Mouse (Mus musculus) stomach, postnatal 0 days (tissue): ENCODE data around the gene Sec22b. TPM values are rescaled to one million over a fixed set of nuclear protein-coding genes. Genes with fewer than 3 reads are reported as not detected.

Experiments used
- ATAC-seq: fragments of 200-750 bp; cut with Nextera tagmentation; 2 replicates; pipeline ENCODE4 v1.8.0; 2017; ENCODE audit not compliant: low FRiP score, low TSS enrichment
- DNase-seq: peaks from one replicate; pipeline ENCODE4 v3.0.0-alpha.2; 2016; ENCODE audit warnings: low spot score
- H3K27ac ChIP-seq: fragments of 300-500 bp; sonication (generic); replicated peaks from 2 replicates; pipeline ENCODE4 v1.5.1; 2014; ENCODE audit warnings: mild to moderate bottlenecking, control low read depth
- H3K27me3 ChIP-seq: fragments of 300-500 bp; sonication (generic); 2 replicates; pipeline ENCODE4 v1.6.1; 2014; ENCODE audit warnings: low read length; ENCODE audit not compliant: control insufficient read depth, insufficient read depth
- H3K36me3 ChIP-seq: fragments of 300-500 bp; sonication (generic); 2 replicates; pipeline ENCODE4 v1.6.1; 2014; ENCODE audit warnings: low read length, mixed read lengths; ENCODE audit not compliant: control insufficient read depth, insufficient read depth
- H3K4me1 ChIP-seq: fragments of 300-500 bp; sonication (generic); replicated peaks from 2 replicates; pipeline ENCODE4 v1.6.1; 2014; ENCODE audit warnings: antibody characterized with exemption; ENCODE audit not compliant: control insufficient read depth, insufficient read depth
- H3K4me2 ChIP-seq: fragments of 300-500 bp; sonication (generic); replicated peaks from 2 replicates; pipeline ENCODE4 v1.6.1; 2014; ENCODE audit warnings: low read depth, mild to moderate bottlenecking, control low read depth, moderate library complexity
- H3K4me3 ChIP-seq: fragments of 300-500 bp; sonication (generic); 2 replicates; pipeline ENCODE4 v1.5.1; 2014; ENCODE audit warnings: low read depth, low read length, control low read depth
- H3K9ac ChIP-seq: fragments of 300-500 bp; sonication (generic); 2 replicates; pipeline ENCODE4 v1.6.1; 2014; ENCODE audit warnings: mild to moderate bottlenecking, low read length, control low read depth, mixed read lengths
- H3K9me3 ChIP-seq: fragments of 300-500 bp; sonication (generic); 2 replicates; pipeline ENCODE4 v1.6.1; 2016; ENCODE audit warnings: low read length; ENCODE audit not compliant: control insufficient read depth
- CTCF ChIP-seq: IDR thresholded peaks from 2 replicates; pipeline ENCODE4 v1.5.1; 2016; ENCODE audit warnings: antibody characterized with exemption, low read depth, mild to moderate bottlenecking, moderate library complexity
- EP300 ChIP-seq: optimal IDR thresholded peaks from 2 replicates; pipeline ENCODE3; 2016; ENCODE audit warnings: antibody characterized with exemption
- WGBS: fragments of 180-500 bp; shearing (Covaris S2); extraction: QIAGEN DNeasy Blood & Tissue Kit; methylation state at CpG from one replicate; pipeline ENCODE4 v1.1.7; 2014; 5-methylcytosine and 5-hydroxymethylcytosine counted together
- polyA plus RNA-seq: library from polyadenylated mRNA; unstranded; fragments of >200 nt; fragmentation: Nextera tagmentation; extraction: Ambion mirVana; gene quantifications from 2 replicates; pipeline ENCODE4 v1.2.1, GENCODE M21; 2015

Gene Sec22b
- polyA plus RNA-seq, 1 experiment from 2014 or later = 90.6 TPM

GRCm38 (mm10) chr3:97934331-97935300 is 33.6 kb downstream of the Sec22b start:
- no peak overlapping the region for H3K27ac ChIP-seq
- ATAC-seq (no peak), DNase-seq (no peak)
- no peaks in the 10 kb centered on the region for H3K27me3 ChIP-seq
- H3K9ac ChIP-seq = no peak overlapping the region
- H3K9me3 ChIP-seq = no peaks in the 10 kb centered on the region
- no peak overlapping the region for H3K4me2 ChIP-seq
- H3K4me3 ChIP-seq = no peak overlapping the region
- 81% methylated on average over 6 of the region's 6 CpGs for WGBS
- no peaks in the 10 kb centered on the region for H3K4me1 ChIP-seq
- no peak; the same call in 1 of the 2 replicates for TF ChIP-seq CTCF
- no peak for TF ChIP-seq EP300
- H3K36me3 ChIP-seq = no peaks in the 10 kb centered on the region

DNA sequence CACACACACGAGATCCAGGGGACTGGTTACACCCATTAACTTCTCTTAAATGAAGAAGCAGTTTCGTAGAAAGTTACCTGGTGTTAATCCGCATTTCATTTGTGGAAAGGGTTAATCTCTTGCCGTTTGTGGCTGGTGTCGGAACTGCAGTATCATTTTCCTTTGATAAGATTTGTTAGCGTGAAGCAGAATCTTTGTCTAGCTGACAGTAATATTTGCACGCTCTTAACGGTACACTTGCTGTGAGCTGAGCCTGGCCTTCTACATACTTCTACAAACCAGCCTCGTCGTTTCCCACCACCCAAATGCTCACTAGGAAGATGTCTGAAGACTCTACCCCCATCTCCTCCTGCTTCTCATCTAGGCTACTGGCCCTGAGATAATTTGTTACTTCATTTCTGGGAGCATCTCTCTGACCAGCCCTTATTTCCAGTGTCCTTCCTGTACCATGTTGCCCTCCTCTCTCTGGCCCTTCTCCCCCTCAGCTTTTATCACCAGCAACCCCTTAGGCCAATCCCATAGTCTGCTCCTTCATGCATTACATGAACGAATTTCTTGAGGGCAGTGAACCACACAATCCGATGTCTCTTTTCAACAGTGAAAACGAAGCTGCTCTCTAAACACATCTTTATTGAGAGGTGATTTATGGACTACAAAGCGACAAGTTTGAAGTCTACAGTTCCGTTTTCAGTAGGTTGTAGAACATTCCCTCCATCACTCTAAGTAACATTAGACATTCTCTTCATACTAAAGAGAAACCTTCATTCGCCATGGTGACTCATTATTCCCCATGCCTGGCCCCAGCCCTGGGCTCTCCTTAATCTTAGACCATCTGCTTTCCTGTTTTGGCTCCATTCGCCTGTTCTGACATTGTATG is 36.3 kb downstream of the Sec22b start:
- peaks cover 5% of the 10 kb centered on the region for H3K4me1 ChIP-seq
- no peak for DNase-seq
- H3K4me3 ChIP-seq = no peak overlapping the region
- H3K4me2 ChIP-seq = no peak overlapping the region
- no peaks in the 10 kb centered on the region for H3K27me3 ChIP-seq
- TF ChIP-seq EP300 (no peak), CTCF (peak; percentile 28)
- H3K27ac ChIP-seq = no peak overlapping the region
- no peaks in the 10 kb centered on the region for H3K36me3 ChIP-seq
- ATAC-seq = no peak
- H3K9ac ChIP-seq = no peak overlapping the region
- WGBS = 40% methylated on average over 17 of the region's 17 CpGs
- no peaks in the 10 kb centered on the region for H3K9me3 ChIP-seq

- no peak overlapping the region for H3K9ac ChIP-seq
- H3K27me3 ChIP-seq = no peaks in the 10 kb centered on the region
- TF ChIP-seq CTCF = no peak
- TF ChIP-seq EP300 = no peak
- ATAC-seq = no peak
- H3K4me2 ChIP-seq = no peak overlapping the region
- no peak overlapping the region for H3K27ac ChIP-seq
- H3K36me3 ChIP-seq = no peaks in the 10 kb centered on the region
- H3K4me3 ChIP-seq = no peak overlapping the region
- no peak for DNase-seq
- no peaks in the 10 kb centered on the region for H3K9me3 ChIP-seq
- peaks cover 7% of the 10 kb centered on the region for H3K4me1 ChIP-seq
- WGBS = 55% methylated on average over 6 of the region's 6 CpGs
These were observed 36.9 kb downstream of the Sec22b start for GRCm38 (mm10) chr3:97937945-97938266.

- Histone ChIP-seq H3K27me3 (no peaks in the 10 kb centered on the region), H3K4me2 (no peak overlapping the region), H3K9ac (no peak overlapping the region), H3K27ac (no peak overlapping the region), H3K4me3 (no peak overlapping the region), H3K4me1 (peaks cover 7% of the 10 kb centered on the region), H3K9me3 (no peaks in the 10 kb centered on the region), H3K36me3 (no peaks in the 10 kb centered on the region)
- no peak for TF ChIP-seq EP300
- ATAC-seq (no peak), DNase-seq (no peak)
- WGBS = 54% methylated on average over 7 of the region's 7 CpGs
These were observed 38.0 kb downstream of the Sec22b start for GRCm38 (mm10) chr3:97938814-97939526.

DNA sequence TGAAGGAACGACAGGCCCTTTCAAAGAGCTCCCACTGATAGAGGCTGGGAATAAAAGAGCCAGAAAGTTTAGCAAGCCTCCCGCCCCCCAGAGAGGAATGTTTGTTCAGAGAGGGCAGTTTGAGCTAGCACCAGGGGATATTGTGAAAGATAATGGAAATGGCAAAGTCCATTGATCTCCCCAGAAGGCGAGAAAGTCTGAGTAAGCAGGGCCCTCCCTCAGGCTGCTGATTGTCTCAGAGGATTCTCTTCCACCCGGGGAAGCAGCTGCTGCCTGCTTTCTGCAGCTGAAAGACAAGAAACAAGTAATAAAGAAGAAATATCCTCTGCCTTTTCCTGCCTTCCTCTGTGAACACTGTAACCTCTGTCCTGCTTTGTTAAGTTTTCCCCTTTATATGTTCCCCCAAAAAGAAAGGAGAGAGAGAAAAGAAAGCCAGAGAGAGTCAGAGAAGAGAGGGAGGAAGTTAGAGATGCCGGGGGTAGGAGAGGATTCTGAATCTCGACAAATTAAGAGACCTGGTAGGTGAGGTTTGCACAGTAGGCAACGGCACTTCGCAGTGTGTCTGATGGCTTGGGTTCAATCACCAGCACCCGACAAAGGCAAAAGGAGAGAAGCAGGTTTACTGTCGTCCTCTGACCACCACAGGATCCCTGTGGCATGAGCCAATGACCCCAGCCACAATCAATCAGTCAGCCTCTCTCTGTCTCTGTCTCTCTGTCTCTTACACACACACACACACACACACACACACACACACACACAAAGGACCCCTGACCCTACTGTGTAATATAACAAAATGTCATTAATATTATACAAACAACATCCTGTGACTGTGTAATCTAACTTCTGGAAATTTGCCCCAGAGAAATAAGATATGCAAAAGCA is 38.9 kb downstream of the Sec22b start:
- no peak for TF ChIP-seq CTCF
- TF ChIP-seq EP300 = no peak
- H3K4me1 ChIP-seq = peaks cover 7% of the 10 kb centered on the region
- ATAC-seq (no peak), DNase-seq (no peak)
- no peak overlapping the region for H3K4me2 ChIP-seq
- no peak overlapping the region for H3K27ac ChIP-seq
- no peaks in the 10 kb centered on the region for H3K36me3 ChIP-seq
- WGBS = 30% methylated on average over 10 of the region's 10 CpGs
- no peaks in the 10 kb centered on the region for H3K9me3 ChIP-seq
- H3K4me3 ChIP-seq = no peak overlapping the region
- no peak overlapping the region for H3K9ac ChIP-seq
- H3K27me3 ChIP-seq = no peaks in the 10 kb centered on the region
